Mouse (Mus musculus): ENCODE measurements around the gene Adam34.
"Not testable (repeated sequence)": the region's sequence is repeated elsewhere in the genome, so short reads cannot be mapped to it uniquely, and the experiment has no call there.

Gene Adam34

DNA sequence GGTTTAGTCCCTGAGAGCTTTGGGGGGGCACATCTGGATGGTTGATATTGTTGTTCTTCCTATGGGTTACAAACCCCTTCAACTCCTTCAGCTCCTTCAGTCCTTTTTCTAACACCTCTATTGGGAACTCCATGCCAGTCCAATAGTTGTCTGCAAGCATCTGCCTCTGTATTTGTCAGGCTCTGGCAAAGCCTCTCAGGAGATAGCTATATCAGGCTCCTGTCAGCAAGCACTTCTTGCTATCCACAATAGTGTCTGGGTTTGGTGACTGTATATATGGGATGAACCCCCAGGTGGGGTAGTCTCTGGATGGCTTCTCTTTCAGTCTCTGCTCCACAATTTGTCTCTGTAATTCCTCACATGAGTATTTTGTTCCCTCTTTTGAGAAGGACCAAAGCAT, at the start of gene Adam34:
Gene Adam34 (minus strand): TSS at position 101 of the 400 bp plus-strand sequence.
- in situ Hi-C loops (cut with MboI, MseI), result no loop called here

DNA sequence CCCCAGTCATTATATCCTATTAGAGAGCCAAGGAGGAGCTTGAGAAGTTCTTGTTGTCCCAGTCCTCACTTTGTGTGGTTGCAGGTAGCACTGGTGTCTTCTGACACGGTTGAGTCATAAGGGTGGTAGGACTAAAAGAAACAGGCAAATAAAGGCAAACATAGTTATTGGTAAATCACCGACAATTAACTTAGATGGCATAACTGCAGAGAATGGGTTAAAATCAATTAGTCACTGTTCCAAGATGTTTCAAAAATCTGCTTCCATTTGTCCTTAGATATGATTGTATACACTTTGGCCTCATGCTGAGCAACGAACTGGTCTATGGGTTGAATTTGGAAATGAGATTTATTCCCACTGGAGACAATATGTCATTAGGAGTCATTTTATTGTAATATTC, 82.7 kb downstream of the Adam34 start, which contains the start of gene Gm5346:
Gene Gm5346 (minus strand): TSS at position 101 of the 400 bp plus-strand sequence.
- in situ Hi-C loops (cut with MboI, MseI), result no loop called here

DNA sequence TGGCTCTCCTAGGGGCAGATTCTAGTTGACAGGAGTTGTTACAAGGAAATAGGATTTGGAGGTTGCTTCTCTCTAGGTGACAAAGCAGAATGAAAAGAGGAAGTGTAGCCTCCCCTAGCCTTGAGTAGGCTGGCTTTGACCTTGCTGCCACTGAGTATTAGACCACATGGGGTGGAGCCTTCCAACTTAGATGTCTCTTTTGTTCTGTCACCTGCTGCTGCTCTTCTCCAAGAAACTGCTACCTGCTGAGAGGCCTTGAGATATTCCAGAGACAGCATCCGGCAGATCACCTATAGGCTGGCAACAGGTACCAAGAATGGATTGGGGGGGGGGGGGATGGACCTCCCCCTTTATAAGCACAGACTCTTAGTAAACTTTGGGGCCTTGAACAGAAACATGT, 93.8 kb downstream of the Adam34 start:
- in situ Hi-C loops (cut with MboI, MseI), result no loop called here

DNA sequence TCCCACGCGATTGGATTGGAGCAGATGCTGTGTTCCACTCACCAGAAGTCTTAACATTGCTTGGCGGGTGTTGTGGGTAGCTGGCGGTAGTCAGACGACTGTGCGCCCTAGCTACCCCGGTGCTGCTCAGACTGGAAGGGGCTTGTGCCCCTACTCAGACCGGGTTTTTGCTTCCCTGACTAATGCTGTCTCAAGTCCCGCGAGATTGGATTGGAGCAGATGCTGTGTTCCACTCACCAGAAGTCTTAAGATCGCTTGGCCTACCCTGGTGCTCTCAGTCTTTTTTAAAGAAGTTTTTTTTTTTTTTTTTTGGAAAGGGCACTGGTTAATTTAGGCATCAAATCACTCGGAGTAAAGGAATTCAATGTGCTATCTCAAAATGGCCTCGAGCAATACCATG, 106.2 kb downstream of the Adam34 start:
- in situ Hi-C loops (cut with MboI, MseI), result not testable (repeated sequence)

DNA sequence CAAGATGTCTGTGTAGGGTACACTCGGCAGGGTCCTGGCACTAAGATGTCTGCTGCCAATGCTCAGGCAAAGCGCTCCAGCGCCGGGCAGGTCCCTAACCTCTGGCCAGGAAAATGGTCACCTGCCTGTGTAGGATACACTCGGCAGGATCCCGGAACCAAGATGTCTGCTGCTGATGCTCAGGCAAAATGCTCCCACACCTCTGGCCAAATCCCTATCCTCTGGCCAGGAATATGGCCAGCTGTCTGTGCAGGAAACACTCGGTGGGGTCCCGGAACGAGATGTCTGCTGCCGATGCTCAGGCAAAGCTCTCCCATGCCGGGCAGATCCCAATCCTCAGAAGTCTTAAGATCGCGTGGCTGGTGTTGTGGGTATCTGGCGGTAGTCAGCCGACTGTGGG, 106.7 kb downstream of the Adam34 start:
- in situ Hi-C loops (cut with MboI, MseI), result not testable (repeated sequence)

Measured in T-helper 17 cell (primary cell).